Mouse (Mus musculus): Measurements from ENCODE around the gene Limch1.

The Limch1 gene

GRCm38 (mm10) chr5:67024459-67025050, 278.9 kb downstream of the Limch1 start:
- DNase-seq (ENCODE audit: low read depth, low spot score) = no peak

DNA sequence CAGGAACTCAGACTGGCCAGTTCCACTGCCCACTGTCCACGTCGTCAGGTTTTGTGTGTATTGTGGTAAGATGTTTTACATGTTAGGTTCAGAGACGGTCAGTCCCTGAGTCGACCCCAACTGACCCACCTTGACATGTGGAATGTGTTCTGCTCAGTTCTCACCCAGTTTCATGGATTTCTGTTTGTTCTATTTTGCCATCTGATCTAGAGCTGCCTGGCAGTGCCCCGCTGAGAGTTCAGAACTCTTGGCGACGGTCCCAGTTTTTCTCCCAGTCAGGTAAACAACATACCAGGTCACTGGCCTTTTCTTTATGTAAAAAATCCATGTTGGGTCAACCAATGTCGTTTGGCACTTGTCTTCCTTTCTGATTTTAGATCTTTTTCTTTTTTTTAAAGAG, 279.5 kb downstream of the Limch1 start:
- no peak for DNase-seq (ENCODE audit: low read depth, low spot score)

DNA sequence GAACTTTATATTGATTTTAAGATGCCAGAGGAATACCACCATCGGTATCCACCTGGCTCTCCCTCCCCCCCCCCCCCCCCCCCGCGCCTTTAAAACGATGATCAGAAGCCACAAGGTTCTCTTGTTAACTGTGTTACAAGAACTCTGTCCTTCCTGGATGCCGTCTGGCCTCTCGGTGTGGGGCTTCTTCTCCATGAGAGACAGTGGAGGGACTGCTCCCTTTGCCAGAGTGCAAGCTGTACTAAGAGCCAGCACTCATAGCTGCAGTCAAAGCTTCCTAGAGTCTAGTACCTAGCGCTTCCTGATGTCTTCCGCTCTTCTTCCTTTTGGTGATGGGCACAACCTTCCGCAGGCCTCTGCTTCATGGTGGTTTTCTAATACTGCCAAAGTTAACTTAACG, 280.0 kb downstream of the Limch1 start:
- no peak for DNase-seq (ENCODE audit: low read depth, low spot score)

GRCm38 (mm10) chr5:67028786-67029185, 283.2 kb downstream of the Limch1 start:
- no peak for DNase-seq (ENCODE audit: low read depth, low spot score)

DNA sequence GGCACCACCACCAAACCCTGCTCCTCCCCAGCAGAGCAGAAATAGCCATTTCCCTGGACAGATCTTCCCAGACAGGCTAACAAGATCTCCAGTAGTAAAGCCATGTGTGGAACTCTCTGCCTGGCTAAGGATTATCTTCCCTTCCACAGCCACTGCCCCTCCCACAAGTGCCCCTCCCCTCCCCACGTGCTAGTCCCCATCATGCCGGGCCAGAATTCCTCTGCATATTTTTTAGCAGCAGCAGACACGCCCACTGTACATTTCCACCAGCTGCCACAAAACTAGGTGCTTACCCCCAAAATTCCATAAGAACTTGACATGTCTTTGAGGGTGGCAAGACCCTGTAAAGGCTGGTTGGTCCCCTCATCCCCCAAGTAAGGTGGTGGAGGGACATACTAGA, 284.3 kb downstream of the Limch1 start:
- DNase-seq (ENCODE audit: low read depth, low spot score) = no peak

DNA sequence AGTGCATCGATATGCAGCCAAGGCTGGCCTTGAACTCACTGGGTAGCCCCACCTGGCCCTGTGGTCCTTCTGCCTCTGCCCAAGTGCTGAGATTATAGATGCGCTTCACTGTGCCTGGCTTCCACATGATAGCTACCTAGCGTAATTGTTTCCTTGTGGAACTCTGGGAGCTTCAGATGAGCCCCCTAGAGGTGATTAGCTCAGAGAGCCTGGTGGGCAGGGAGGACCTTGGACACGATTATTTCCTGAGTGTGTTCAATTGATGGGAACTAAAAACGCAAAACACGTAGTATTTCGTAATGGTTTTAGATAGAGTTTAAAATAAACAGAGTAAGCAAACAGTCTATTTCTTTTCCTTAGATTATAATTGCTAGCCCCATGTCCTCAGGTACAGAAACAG, 287.0 kb downstream of the Limch1 start:
- no peak for DNase-seq (ENCODE audit: low read depth, low spot score)

DNA sequence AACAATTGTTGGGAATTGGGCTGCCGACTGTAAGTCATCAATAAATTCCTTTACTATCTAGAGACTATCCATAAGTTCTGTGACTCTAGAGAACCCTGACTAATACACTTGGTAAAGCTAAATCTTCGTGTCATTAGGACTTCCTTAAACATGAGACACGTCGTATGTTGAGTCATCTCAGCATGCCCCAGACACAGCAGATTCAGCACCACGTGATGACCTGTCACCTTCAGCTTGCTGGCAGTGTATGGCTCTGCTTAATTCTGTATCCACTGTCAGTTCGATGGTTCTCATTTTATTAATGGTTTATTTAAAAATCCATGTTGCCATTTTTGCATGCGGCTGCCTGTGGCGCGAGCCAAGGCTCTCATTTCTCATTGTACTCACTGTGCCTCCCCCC, 298.3 kb downstream of the Limch1 start:
- DNase-seq (ENCODE audit: low read depth, low spot score) = no peak

- DNase-seq (ENCODE audit: low read depth, low spot score) = peak; percentile 63
Observed at GRCm38 (mm10) chr5:67048003-67048402, 302.4 kb downstream of the Limch1 start.

GRCm38 (mm10) chr5:67057803-67058202, 312.2 kb downstream of the Limch1 start:
- no peak for DNase-seq (ENCODE audit: low read depth, low spot score)

- DNase-seq (ENCODE audit: low read depth, low spot score) = no peak
Observed at GRCm38 (mm10) chr5:67060519-67060918, 314.9 kb downstream of the Limch1 start.

DNA sequence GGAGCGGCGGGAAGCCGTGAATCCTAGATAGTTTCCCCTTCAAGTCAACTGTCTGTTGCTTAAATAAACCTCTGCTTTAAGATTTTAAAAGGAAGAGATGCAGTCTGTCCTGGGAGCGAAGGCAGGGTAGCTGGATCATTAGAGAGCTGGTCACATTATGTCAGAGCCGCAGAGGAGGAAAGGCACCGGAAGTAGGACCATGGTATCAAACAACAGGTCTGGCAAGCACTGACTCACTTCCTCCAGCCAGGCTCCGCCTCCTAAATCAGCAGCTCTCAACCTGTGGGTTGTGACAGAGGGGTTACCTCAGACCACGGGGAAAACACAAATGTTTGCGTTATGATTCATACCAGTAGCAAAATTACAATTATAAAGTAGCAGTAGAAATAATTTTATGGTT, 318.0 kb downstream of the Limch1 start:
- DNase-seq (ENCODE audit: low read depth, low spot score) = no peak

- no peak for DNase-seq (ENCODE audit: low read depth, low spot score)
Observed at GRCm38 (mm10) chr5:67083117-67083516, 337.5 kb downstream of the Limch1 start.

GRCm38 (mm10) chr5:67090856-67091255, 345.2 kb downstream of the Limch1 start:
- DNase-seq (ENCODE audit: low read depth, low spot score) = no peak

GRCm38 (mm10) chr5:67091766-67092165, 346.1 kb downstream of the Limch1 start:
- DNase-seq (ENCODE audit: low read depth, low spot score) = no peak

DNA sequence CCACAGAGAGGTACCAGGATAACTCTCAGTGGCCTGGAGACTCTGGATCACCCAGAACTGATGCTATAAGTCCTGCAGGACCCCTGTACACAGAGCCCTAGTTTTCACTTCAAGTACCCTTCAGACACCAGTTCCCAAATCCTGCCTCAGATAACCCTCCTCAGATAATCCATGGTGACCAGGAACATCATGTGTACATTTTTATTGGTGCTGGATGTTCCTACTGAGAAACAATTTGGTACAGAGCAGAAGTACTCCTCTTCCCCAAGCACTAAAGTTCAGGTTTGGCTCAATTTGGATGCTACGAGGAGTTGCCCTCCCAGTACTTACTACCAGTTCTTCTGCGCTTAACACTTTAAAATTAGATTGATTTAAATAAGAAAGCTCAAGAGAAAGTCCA, 348.4 kb downstream of the Limch1 start:
- DNase-seq (ENCODE audit: low read depth, low spot score) = no peak

DNA sequence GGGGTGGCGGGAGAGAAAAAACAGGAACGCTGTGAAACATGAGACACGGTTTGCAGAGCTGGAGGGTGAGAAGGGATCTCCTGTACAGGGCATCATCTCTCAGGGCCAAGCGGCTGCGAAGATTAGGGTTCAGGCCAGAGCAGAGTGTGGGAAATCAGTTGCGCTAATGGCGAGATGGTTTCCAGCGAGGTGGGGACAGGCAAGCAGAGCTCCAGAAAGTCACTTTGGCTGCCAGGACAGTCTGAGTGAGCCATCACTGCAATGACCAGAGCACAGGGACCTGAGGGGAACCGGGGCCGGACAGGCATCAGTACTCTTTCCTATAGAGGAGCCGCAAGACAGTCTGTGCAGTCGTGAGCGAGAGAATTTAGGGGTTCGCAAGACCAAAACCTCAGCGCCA, 349.5 kb downstream of the Limch1 start:
- DNase-seq (ENCODE audit: low read depth, low spot score) = no peak

DNA sequence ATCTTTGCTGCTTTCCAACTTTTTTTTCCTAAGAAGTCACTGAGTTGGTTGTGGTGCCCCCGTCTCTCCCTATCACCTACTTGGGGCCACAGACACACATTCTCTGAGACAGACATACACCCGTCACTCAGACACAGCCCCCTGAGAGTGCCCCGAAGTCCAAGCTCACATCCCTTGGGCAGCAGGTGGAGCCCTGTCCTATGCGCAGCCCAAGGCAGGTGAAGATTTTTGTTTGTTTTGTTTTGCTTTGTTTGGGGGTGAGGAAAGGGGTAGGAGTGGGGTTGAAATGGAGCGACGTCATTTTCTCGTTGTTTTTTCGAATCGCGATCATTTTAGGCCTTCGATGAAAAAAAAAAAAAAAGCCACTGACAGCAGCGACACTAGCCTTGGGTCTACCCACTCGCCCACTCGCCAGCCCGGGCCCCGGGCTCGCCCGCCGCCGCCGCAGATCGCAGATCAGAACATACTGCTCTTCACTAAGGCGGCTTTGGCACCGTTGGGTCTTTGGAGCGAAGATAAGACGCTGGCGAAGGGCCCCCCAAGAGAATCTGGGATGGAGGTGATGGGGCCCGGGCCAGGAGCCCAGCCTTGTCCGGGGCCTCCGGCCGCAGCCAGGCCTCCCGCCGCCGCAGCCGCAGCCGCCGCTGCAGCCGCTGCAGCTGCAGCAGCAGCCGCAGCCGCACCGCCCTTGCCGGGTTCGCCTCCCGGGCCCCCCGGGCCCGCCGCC, 350.2 kb downstream of the Limch1 start:
- no peak for DNase-seq (ENCODE audit: low read depth, low spot score)

- DNase-seq (ENCODE audit: low read depth, low spot score) = no peak
Observed at GRCm38 (mm10) chr5:67096378-67096771, 350.7 kb downstream of the Limch1 start.

DNA sequence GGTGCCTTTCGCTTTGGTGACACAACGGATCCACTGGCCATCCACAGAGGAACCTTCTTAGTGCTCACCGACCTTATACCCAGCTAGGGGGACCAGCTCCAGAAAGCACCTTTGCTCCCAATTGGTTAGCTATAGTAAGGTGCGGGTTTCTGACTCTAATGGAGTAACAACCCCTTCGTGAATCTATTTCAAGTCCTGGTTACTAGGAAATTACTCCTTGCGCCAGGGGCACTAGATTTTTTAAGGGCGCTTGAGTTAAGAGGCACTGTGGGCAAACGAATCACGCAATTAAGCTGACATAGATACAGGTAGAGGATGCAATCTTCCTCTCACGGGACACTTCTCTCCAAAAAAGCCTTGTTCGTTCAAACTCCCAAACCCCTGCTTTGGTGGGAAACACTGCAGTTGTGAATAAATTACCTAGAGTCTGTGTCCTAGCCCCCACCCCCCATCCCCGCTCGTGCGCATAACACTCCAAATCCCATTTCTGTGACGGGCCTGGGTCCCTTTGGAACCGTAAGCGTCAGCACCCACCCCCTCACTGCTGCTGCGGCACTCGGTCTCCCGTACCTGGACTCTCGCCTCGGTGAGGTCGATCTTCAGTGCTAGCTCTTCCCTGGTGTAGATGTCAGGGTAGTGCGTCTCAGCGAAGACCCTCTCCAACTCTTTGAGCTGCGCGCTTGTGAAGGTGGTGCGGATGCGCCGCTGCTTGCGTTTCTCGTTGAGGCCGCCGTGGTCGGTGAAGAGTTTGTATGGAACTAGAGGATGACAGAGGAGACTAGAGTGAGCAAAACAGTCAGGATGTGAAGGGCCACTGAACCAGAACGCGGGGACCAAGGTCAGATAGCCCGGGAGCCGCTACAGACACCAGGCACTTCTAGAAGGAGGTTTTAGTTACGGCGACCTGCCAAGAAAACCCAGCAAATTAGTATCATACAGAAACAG, 351.8 kb downstream of the Limch1 start:
- no peak for DNase-seq (ENCODE audit: low read depth, low spot score)

DNA sequence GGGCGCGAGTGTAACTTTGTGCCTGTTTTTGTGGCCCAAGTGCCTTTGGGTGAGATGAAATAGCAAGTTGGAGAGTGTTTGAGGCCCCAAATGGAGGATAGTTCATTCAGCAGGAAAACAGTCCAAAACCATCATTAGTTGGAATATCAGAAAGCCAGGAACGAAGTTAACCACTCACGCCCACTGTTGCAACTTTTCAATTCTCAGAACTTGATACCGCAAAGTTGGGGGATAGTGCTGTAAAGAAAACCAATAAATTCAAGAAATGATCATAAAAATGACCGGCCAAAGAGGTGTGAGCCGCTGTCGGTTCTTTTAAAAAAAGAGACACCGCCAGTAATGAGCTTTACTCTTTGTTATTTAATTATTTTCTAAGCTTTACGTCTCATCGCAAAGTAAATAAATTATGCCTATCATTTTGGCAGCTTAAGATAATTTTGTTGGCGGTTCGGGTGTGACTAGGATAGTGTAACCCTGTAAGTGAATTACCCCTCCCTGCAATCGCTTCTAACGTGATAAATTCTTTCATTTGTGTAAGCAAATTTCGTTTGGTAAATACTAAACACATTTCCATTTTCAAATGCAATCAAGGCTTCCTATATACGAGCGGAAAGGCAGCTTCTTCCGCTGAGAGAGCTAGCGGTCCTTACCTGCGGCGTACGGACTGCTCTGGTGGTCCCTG, 352.6 kb downstream of the Limch1 start:
- DNase-seq (ENCODE audit: low read depth, low spot score) = no peak

DNA sequence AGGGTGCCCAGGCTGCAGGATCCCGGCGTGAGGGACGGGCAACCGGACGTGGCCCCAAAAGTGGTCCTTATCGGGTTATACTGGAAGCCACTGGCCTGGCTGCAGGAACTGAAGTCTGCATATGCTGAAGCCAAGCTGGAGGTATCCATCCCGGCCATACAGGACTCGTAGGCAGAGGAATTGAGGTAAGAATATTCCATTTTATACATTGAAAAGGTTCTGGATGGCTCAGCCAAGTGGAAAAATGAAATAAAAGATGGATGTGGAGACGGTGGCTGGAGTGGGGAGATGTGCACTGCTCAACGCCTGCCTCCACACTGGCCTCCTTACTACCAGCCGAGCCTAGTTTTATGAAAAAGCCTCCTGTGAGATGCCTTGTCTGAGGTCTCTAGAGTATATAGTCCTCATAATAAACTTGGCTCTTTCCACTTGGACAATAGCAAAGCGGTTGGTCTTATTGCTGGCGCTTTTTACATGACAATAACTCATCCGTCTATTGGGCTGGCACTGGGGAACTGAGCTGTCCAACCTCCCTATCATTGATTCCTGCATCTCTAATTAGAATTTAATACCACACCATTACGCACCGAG, 353.2 kb downstream of the Limch1 start, which contains the start of gene Phox2b:
Gene Phox2b, minus strand, starts transcription at position 569 of the 591 bp plus-strand sequence.
- no peak for DNase-seq (ENCODE audit: low read depth, low spot score)
